Mouse (Mus musculus) heart, postnatal 0 days (tissue): ENCODE measurements at regions not wholly inside any gene's neighbourhood (a gene's known extent, or its start where the extent isn't known, plus 50 kb on each side); places are given as distances from the start of the nearest gene placed in this dataset.

Source experiments
- ATAC-seq: fragments of 200-750 bp; cut with Nextera tagmentation; 2 replicates; pipeline ENCODE4 v1.8.0; 2017; ENCODE audit warnings: low read depth, moderate number of reproducible peaks, moderate library complexity; ENCODE audit not compliant: insufficient read depth
- DNase-seq: peaks from one replicate; pipeline ENCODE4 v3.0.0-alpha.2; 2016; ENCODE audit warnings: low spot score
- H3K27ac ChIP-seq: fragments of 300-500 bp; sonication (generic); 2 replicates; pipeline ENCODE4 v1.5.1; 2014; ENCODE audit warnings: low read depth, mild to moderate bottlenecking
- H3K27me3 ChIP-seq: fragments of 300-500 bp; sonication (generic); 2 replicates; pipeline ENCODE4 v1.6.1; 2014; ENCODE audit warnings: low read length, mixed read lengths; ENCODE audit not compliant: control insufficient read depth, insufficient read depth
- H3K36me3 ChIP-seq: fragments of 300-500 bp; sonication (generic); replicated peaks from 2 replicates; pipeline ENCODE4 v1.6.1; 2014; ENCODE audit warnings: low read length, mixed read lengths; ENCODE audit not compliant: control insufficient read depth, insufficient read depth
- H3K4me1 ChIP-seq: fragments of 300-500 bp; sonication (generic); 2 replicates; pipeline ENCODE4 v1.6.1; 2014; ENCODE audit warnings: antibody characterized with exemption; ENCODE audit not compliant: control insufficient read depth, insufficient read depth
- H3K4me2 ChIP-seq: fragments of 300-500 bp; sonication (generic); 2 replicates; pipeline ENCODE4 v1.6.1; 2014; ENCODE audit warnings: low read depth, mild to moderate bottlenecking, low read length, moderate library complexity
- H3K4me3 ChIP-seq: fragments of 300-500 bp; sonication (generic); 2 replicates; pipeline ENCODE4 v1.5.1; 2014; ENCODE audit warnings: low read depth, low read length
- H3K9ac ChIP-seq: fragments of 300-500 bp; sonication (generic); replicated peaks from 2 replicates; pipeline ENCODE4 v1.6.1; 2014; ENCODE audit warnings: low read depth, low read length, mixed read lengths
- H3K9me3 ChIP-seq: fragments of 300-500 bp; sonication (generic); replicated peaks from 2 replicates; pipeline ENCODE4 v1.6.1; 2016; ENCODE audit warnings: low read length; ENCODE audit not compliant: control insufficient read depth
- CTCF ChIP-seq: IDR thresholded peaks from 2 replicates; pipeline ENCODE4 v1.5.1; 2016; ENCODE audit warnings: antibody characterized with exemption, control low read depth, low read depth
- EP300 ChIP-seq: IDR thresholded peaks from 2 replicates; pipeline ENCODE4 v1.6.1; 2016; ENCODE audit warnings: antibody characterized with exemption, low read depth
- WGBS: fragments of 180-500 bp; shearing (Covaris S2); extraction: QIAGEN DNeasy Blood & Tissue Kit; methylation state at CpG from one replicate; pipeline ENCODE4 v1.1.7; 2014; 5-methylcytosine and 5-hydroxymethylcytosine counted together

DNA sequence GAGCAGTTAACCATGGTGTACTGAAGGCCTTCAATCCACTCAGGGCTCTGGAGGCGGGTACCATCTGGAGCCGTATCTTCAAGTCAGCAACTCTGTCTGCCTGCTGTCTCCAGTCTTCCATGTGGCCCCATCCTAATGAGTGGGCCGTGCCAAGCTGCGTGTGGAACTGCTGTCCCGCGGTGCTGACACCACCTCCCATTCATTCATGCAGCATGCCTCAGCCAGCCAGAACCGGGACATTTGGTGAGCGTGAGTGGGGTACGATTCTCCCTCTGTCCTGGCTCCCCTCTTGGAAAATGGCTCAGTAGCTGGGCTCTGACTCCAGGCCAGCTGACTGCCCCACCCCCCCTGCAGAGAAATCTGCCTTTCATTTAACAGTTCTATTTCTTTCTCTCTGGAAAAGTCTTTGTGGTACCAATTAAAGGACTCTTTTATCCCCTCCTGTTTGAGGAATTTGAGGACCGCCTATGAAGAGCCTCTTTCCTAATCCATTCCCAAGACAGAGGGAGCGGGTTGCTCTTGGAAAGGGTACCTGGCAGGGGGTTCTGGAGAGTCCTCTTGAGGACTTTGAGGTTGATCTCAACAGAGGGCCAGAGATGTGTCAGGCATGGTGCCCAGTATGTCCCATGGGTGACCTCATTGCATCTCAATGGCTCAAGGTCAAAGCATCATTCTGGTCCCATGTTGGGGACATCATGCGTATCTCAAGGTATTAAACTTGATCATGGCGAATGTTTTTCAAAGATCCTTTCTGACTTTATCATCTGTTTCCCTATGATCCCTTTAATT is 55.5 kb upstream of the Brd7 start:
- no peak overlapping the region for H3K4me2 ChIP-seq
- ATAC-seq (no peak), DNase-seq (no peak)
- WGBS = 63% methylated on average over 13 of the region's 13 CpGs
- no peak overlapping the region for H3K4me3 ChIP-seq
- no peak overlapping the region for H3K9ac ChIP-seq
- no peaks in the 10 kb centered on the region for H3K4me1 ChIP-seq
- H3K27me3 ChIP-seq = 0 out of 2 replicates have a peak, but pooled peaks cover 8% of the 10 kb centered on the region
- no peaks in the 10 kb centered on the region for H3K36me3 ChIP-seq
- TF ChIP-seq EP300 = no peak
- TF ChIP-seq CTCF = no peak
- no peaks in the 10 kb centered on the region for H3K9me3 ChIP-seq
- H3K27ac ChIP-seq = no peak overlapping the region

DNA sequence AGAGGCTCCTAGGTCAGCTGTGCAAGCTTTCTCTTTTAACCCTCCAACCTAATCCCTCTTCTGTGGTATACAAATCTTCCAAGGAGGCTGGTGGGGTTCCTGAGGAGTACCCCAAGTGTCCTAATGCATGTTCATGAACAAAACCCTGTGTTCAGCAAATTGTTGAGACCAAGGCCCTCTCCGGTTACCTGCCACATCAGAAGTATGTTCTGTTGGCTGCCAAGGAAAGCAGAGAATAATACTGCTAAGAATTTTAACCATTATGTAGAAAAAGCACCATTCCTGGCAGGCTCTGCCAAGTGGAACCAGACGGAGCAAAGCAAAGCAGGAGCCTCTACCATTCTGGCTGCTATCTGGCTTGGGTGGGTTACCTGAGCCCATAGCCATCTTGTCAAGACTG is 61.3 kb upstream of the Brd7 start:
- H3K4me1 ChIP-seq = no peaks in the 10 kb centered on the region
- WGBS = 66% methylated on average over 2 of the region's 2 CpGs
- TF ChIP-seq EP300 (no peak), CTCF (no peak)
- no peak overlapping the region for H3K27ac ChIP-seq
- 0 out of 2 replicates have a peak, but pooled peaks cover 8% of the 10 kb centered on the region for H3K27me3 ChIP-seq
- ATAC-seq (no peak), DNase-seq (no peak)
- H3K9me3 ChIP-seq = peaks cover 7% of the 10 kb centered on the region
- no peaks in the 10 kb centered on the region for H3K36me3 ChIP-seq
- no peak overlapping the region for H3K4me3 ChIP-seq
- no peak overlapping the region for H3K4me2 ChIP-seq
- no peak overlapping the region for H3K9ac ChIP-seq

DNA sequence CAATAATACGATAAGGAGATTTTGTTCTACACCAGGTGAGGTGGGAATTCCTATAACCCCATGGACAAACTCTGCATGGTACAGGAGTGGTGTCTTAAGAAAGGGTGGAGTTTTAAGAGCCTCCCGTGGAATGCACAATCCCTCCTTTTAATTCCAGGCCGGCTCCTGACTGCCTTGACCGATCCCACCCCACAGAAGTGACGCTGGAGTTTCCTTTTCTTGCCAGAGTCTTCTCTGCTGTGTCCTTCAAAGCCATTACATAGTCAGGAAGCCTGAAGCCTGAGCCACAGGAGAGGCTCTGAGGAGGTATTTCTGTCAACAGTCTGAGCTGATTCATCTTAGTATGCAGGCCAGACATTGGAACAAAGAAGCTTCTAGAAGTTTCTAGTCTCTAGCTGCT is 66.6 kb upstream of the Brd7 start:
- Histone ChIP-seq H3K36me3 (no peaks in the 10 kb centered on the region), H3K27me3 (no peaks in the 10 kb centered on the region), H3K27ac (no peak overlapping the region), H3K9ac (no peak overlapping the region), H3K9me3 (peaks cover 7% of the 10 kb centered on the region), H3K4me3 (no peak overlapping the region), H3K4me2 (no peak overlapping the region), H3K4me1 (no peaks in the 10 kb centered on the region)
- ATAC-seq (no peak), DNase-seq (no peak)
- no peak for TF ChIP-seq CTCF
- no peak for TF ChIP-seq EP300
- WGBS = 55% methylated on average over 5 of the region's 5 CpGs

DNA sequence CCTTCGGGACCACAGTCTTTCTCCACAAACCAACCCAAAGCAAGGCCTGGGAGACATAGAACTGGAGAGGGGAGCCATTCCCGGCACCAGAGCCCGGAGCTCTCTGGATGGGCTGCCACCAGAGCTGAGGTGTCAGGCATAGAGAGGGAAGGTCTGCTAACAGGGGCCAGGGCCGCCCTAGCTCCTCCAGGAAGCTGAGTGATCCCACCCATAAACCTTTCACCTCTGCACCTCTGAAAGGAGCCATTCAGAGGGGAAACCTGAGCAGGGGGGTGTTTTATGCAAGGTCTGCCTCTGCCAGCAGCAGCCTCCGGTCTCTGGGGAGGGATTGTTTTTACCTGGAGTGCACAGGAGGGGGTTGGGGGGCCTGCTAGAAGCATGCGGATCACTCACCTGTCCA is 69.4 kb upstream of the Brd7 start:
- H3K4me1 ChIP-seq = no peaks in the 10 kb centered on the region
- DNase-seq (no peak), ATAC-seq (no peak)
- H3K9ac ChIP-seq = no peak overlapping the region
- H3K36me3 ChIP-seq = no peaks in the 10 kb centered on the region
- no peaks in the 10 kb centered on the region; the same call in 1 of the 2 replicates for H3K9me3 ChIP-seq
- TF ChIP-seq EP300 (no peak), CTCF (no peak)
- no peak overlapping the region for H3K4me2 ChIP-seq
- WGBS = 63% methylated on average over 6 of the region's 6 CpGs
- no peaks in the 10 kb centered on the region for H3K27me3 ChIP-seq
- no peak overlapping the region for H3K27ac ChIP-seq
- no peak overlapping the region for H3K4me3 ChIP-seq

DNA sequence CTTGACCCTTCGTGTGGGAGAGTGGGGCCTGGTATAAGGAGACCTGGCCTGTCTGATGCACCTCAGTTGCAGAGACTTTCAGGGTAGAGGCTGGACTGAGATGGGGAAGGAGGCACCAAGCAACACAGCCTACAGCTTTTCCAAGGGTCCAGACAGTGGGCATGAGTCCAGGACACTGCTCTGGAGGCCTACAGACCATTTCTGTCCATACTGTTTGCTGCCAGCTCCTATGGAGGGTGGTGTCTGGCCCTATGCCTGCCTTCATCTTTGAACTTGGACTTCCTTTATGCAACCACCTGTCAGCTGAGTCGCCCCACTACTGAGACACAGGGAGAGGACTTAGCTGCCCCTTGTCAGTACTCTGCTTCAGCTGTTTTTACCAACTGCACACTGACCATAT is 73.7 kb upstream of the Brd7 start:
- H3K27ac ChIP-seq = no peak overlapping the region
- H3K9me3 ChIP-seq = no peaks in the 10 kb centered on the region
- H3K27me3 ChIP-seq = peaks cover 10% of the 10 kb centered on the region
- ATAC-seq (no peak), DNase-seq (no peak)
- H3K36me3 ChIP-seq = no peaks in the 10 kb centered on the region
- WGBS = 80% methylated on average over 2 of the region's 2 CpGs
- no peaks in the 10 kb centered on the region; the same call in 1 of the 2 replicates for H3K4me1 ChIP-seq
- no peak for TF ChIP-seq CTCF
- no peak for TF ChIP-seq EP300
- H3K9ac ChIP-seq = no peak overlapping the region
- H3K4me2 ChIP-seq = no peak overlapping the region
- H3K4me3 ChIP-seq = no peak overlapping the region

DNA sequence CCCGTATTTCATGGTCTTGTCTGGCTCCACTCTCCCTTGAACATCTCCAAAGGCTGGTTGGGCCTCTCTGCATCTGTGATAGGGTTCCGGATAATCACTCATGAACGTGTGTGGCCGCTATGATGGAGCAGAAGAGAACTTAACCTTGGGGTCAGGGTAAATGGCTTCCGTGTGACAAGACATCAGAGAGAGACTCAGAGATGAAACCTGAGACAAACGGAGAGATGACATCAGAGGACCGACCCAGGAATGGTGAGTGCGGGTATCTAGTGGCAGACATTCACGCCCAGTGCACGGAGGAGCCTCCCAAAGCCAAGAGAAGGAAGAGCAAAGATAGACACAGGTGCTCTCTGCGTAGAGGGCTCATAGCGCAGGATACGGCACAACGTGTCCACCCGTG is 78.2 kb upstream of the Brd7 start:
- Histone ChIP-seq H3K36me3 (no peaks in the 10 kb centered on the region), H3K27ac (no peak overlapping the region), H3K9me3 (no peaks in the 10 kb centered on the region), H3K4me2 (no peak overlapping the region), H3K27me3 (peaks cover 12% of the 10 kb centered on the region), H3K4me3 (no peak overlapping the region), H3K9ac (no peak overlapping the region), H3K4me1 (no peaks in the 10 kb centered on the region; the same call in 1 of the 2 replicates)
- WGBS = 74% methylated on average over 15 of the region's 15 CpGs
- DNase-seq (no peak), ATAC-seq (no peak)
- TF ChIP-seq CTCF = no peak
- TF ChIP-seq EP300 = no peak
